7 mouse cellular contexts compared by ENCODE assay signal in the genomic region with DNA sequence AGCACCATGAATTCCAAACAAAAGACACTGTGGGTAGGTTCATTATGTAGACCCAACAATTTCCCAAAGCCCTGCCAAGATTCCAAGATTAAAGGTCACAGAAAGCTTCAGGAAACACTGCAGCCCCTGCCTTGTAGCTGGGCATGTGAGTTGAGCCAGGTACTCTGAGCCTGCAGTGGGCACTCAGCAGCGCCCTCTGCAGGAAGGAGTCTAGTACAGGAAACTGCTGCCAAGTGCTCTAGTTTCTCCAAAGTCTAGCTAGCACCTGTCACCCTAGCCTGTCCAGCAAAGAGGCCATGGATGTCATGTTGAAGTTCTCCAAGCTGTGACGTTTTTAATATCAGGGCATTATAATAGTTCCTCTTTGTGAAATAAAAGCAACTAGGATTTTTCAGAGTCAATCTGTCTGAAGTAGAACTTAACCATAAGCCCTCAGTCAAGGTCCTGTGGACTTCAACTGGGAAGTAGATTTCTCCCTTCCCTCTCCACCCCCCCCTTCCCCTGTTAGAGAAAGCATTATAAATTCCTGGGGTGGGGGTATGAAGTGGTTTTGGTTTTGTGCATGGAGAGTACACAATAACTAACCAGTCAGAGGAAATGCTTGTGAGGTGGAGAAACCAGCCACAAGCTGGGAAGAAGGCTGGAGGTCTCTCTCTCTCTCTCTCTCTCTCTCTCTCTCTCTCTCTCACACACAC. TPM values are rescaled to one million over a fixed set of nuclear protein-coding genes. Genes with fewer than 3 reads are reported as not detected.
DNase-seq lines count a peak whose midpoint lies in the region; ATAC-seq and TF ChIP-seq lines count a peak whose summit lies in the region.

No protein-coding gene starts in this region.

- peak; percentile 70 for TF ChIP-seq CTCF in left cerebral cortex, adult 2 months (IDR thresholded peaks at IDR 0.05)
- TF ChIP-seq CTCF in stomach, postnatal 0 days (IDR thresholded peaks at IDR 0.05; ENCODE audit: low read depth): peak; percentile 74

- ATAC-seq in stomach, postnatal 0 days (ENCODE audit: low FRiP score, low TSS enrichment): no peak
- ATAC-seq in hindbrain, embryonic 12.5 days (ENCODE audit: low FRiP score): no peak

- no peak overlapping the region for H3K9ac ChIP-seq in stomach, postnatal 0 days (ENCODE audit: low read length)
- no peak overlapping the region for H3K9ac ChIP-seq in hindbrain, embryonic 12.5 days

- no peak overlapping the region for H3K4me3 ChIP-seq in left cerebral cortex, adult 2 months
- no peak overlapping the region for H3K4me3 ChIP-seq in stomach, postnatal 0 days (ENCODE audit: low read depth, low read length)
- no peak overlapping the region for H3K4me3 ChIP-seq in hindbrain, embryonic 12.5 days

- no peaks in the 10 kb centered on the region for H3K27me3 ChIP-seq in stomach, postnatal 0 days (ENCODE audit: control insufficient read depth, insufficient read depth, low read length)
- H3K27me3 ChIP-seq in hindbrain, embryonic 12.5 days: peaks cover 15% of the 10 kb centered on the region; the same call in 1 of the 2 replicates

- DNase-seq in left cerebral cortex, adult 2 months (ENCODE audit: extremely low spot score in 1 of 2, low spot score in 2 of 2): no peak
- DNase-seq in left cerebral cortex, postnatal 36 days (ENCODE audit: low spot score in 2 of 2): no peak
- peak; percentile 49 for DNase-seq in WW6 (ENCODE audit: low read depth, low spot score)
- peak; percentile 76 to 77 for DNase-seq in cerebellum, postnatal 36 days
- DNase-seq in kidney, postnatal 14 days: peak; percentile 68
- DNase-seq in stomach, postnatal 0 days (ENCODE audit: low spot score): peak; percentile 71

- intact Hi-C loops in left cerebral cortex, adult 2 months (cut with DNase I): no loop called here
- intact Hi-C loops in left cerebral cortex, postnatal 36 days (cut with DNase I): no loop called here

- no peak for TF ChIP-seq EP300 in stomach, postnatal 0 days (optimal IDR thresholded peaks at IDR 0.05)

- no peak overlapping the region for H3K4me2 ChIP-seq in stomach, postnatal 0 days (replicated peaks; ENCODE audit: low read depth)
- no peak overlapping the region for H3K4me2 ChIP-seq in hindbrain, embryonic 12.5 days (replicated peaks)

- no peaks in the 10 kb centered on the region for H3K9me3 ChIP-seq in stomach, postnatal 0 days (ENCODE audit: control insufficient read depth, low read length)
- no peaks in the 10 kb centered on the region for H3K9me3 ChIP-seq in hindbrain, embryonic 12.5 days (replicated peaks)

- H3K4me1 ChIP-seq in stomach, postnatal 0 days (replicated peaks; ENCODE audit: control insufficient read depth, insufficient read depth): no peaks in the 10 kb centered on the region
- H3K4me1 ChIP-seq in hindbrain, embryonic 12.5 days: peaks cover 19% of the 10 kb centered on the region

- no peaks in the 10 kb centered on the region for H3K36me3 ChIP-seq in stomach, postnatal 0 days (ENCODE audit: control insufficient read depth, insufficient read depth, low read length)
- no peaks in the 10 kb centered on the region for H3K36me3 ChIP-seq in hindbrain, embryonic 12.5 days

- no peak overlapping the region for H3K27ac ChIP-seq in left cerebral cortex, adult 2 months
- no peak overlapping the region for H3K27ac ChIP-seq in stomach, postnatal 0 days (replicated peaks)
- H3K27ac ChIP-seq in hindbrain, embryonic 12.5 days: no peak overlapping the region

- 22% methylated on average over 2 of the region's 2 CpGs for WGBS in stomach, postnatal 0 days
- WGBS in hindbrain, embryonic 12.5 days: 18% methylated on average over 2 of the region's 2 CpGs

RNA-seq across cellular contexts. Expression of a gene that starts 9.8 kb away (rescaled TPM):
- total RNA-seq in left cerebral cortex, adult 2 months (2021): 10 to 100 TPM; 88.9 to 92.4 TPM
- total RNA-seq in left cerebral cortex, postnatal 36 days (2021): 10 to 100 TPM; 74.9 to 83.2 TPM
- 1.2 and 1.3 TPM in 2 replicates for polyA plus RNA-seq in stomach, postnatal 0 days (2015; fragmentation: Nextera tagmentation; extraction: Ambion mirVana)
- polyA plus RNA-seq in hindbrain, embryonic 12.5 days (2016; fragmentation: Nextera tagmentation; extraction: Ambion mirVana): 1.1 and 1.8 TPM in 2 replicates

Comparison
In these comparisons a context has a peak if more than half of its experiments do, and no peak if none do; other contexts are left out.
1. DNase-seq: peak in WW6 (single experiment), cerebellum, postnatal 36 days (2 of 2), kidney, postnatal 14 days (single experiment) and stomach, postnatal 0 days (single experiment); none in left cerebral cortex, adult 2 months (0 of 2) and left cerebral cortex, postnatal 36 days (0 of 2).